Mouse (Mus musculus): ENCODE measurements around the gene Tbx20.

Tbx20 gene

GRCm38 (mm10) chr9:24774160-24774969 lies at the start of gene Tbx20:
Gene Tbx20 (minus strand): TSS chr9:24774303.
- no peak for DNase-seq (ENCODE audit: low read depth)

- no peak for DNase-seq (ENCODE audit: low read depth)
These were observed 44.4 kb upstream of the Tbx20 start for GRCm38 (mm10) chr9:24818511-24818910.

GRCm38 (mm10) chr9:24812461-24812860 lies 38.4 kb upstream of the Tbx20 start:
- no peak for DNase-seq (ENCODE audit: low read depth)

- no peak for DNase-seq (ENCODE audit: low read depth)
These were observed 18.0 kb upstream of the Tbx20 start for GRCm38 (mm10) chr9:24792110-24792509.

GRCm38 (mm10) chr9:24789396-24789795 lies 15.3 kb upstream of the Tbx20 start:
- DNase-seq (ENCODE audit: low read depth), result no peak

- no peak for DNase-seq (ENCODE audit: low read depth)
These were observed 8.2 kb upstream of the Tbx20 start for GRCm38 (mm10) chr9:24782338-24782737.

- DNase-seq (ENCODE audit: low read depth), result no peak
These were observed 6.9 kb upstream of the Tbx20 start for GRCm38 (mm10) chr9:24780929-24781441.

- DNase-seq (ENCODE audit: low read depth), result no peak
These were observed 6.4 kb upstream of the Tbx20 start for GRCm38 (mm10) chr9:24780391-24780928.

GRCm38 (mm10) chr9:24779975-24780374 lies 5.9 kb upstream of the Tbx20 start:
- DNase-seq (ENCODE audit: low read depth), result no peak

GRCm38 (mm10) chr9:24778571-24778970 lies 4.5 kb upstream of the Tbx20 start:
- no peak for DNase-seq (ENCODE audit: low read depth)

GRCm38 (mm10) chr9:24777961-24778360 lies 3.9 kb upstream of the Tbx20 start:
- no peak for DNase-seq (ENCODE audit: low read depth)

GRCm38 (mm10) chr9:24777176-24777895 lies 3.2 kb upstream of the Tbx20 start:
- DNase-seq (ENCODE audit: low read depth), result no peak

GRCm38 (mm10) chr9:24776487-24776886 lies 2.4 kb upstream of the Tbx20 start:
- no peak for DNase-seq (ENCODE audit: low read depth)

- no peak for DNase-seq (ENCODE audit: low read depth)
These were observed 1.5 kb upstream of the Tbx20 start for GRCm38 (mm10) chr9:24775567-24775966.

GRCm38 (mm10) chr9:24775001-24775400 lies 898 bp upstream of the Tbx20 start:
- no peak for DNase-seq (ENCODE audit: low read depth)

GRCm38 (mm10) chr9:24773669-24774068 lies 434 bp downstream of the Tbx20 start:
- DNase-seq (ENCODE audit: low read depth), result no peak

GRCm38 (mm10) chr9:24773171-24773570 lies 932 bp downstream of the Tbx20 start:
- DNase-seq (ENCODE audit: low read depth), result no peak

GRCm38 (mm10) chr9:24772431-24773120 lies 1.5 kb downstream of the Tbx20 start:
- DNase-seq (ENCODE audit: low read depth), result no peak

GRCm38 (mm10) chr9:24771713-24772112 lies 2.4 kb downstream of the Tbx20 start:
- no peak for DNase-seq (ENCODE audit: low read depth)

GRCm38 (mm10) chr9:24770941-24771405 lies 3.1 kb downstream of the Tbx20 start:
- no peak for DNase-seq (ENCODE audit: low read depth)

GRCm38 (mm10) chr9:24770149-24770940 lies 3.8 kb downstream of the Tbx20 start:
- no peak for DNase-seq (ENCODE audit: low read depth)

Measured in induced T-regulatory cell, adult 2 months (primary cell).